8 mouse cellular contexts compared by ENCODE assay signal in genomic region chr8:83290176-83290575, GRCm38 (mm10). TPM values are rescaled to one million over a fixed set of nuclear protein-coding genes. Genes with fewer than 3 reads are reported as not detected.
DNase-seq lines count a peak whose midpoint lies in the region; ATAC-seq and TF ChIP-seq lines count a peak whose summit lies in the region.

Ucp1 (plus strand) TSS chr8:83290352.

- H3K36me3 ChIP-seq in heart, adult 2 months (ENCODE audit: control insufficient read depth, insufficient read depth, low read length): no peaks in the 10 kb centered on the region
- H3K36me3 ChIP-seq in ES-Bruce4 (ENCODE audit: control insufficient read depth, insufficient read depth, low read length, poor library complexity, severe bottlenecking): no peaks in the 10 kb centered on the region
- no peaks in the 10 kb centered on the region for H3K36me3 ChIP-seq in intestine, embryonic 14.5 days (ENCODE audit: control insufficient read depth, insufficient read depth, low read length)
- H3K36me3 ChIP-seq in neural tube, embryonic 11.5 days (ENCODE audit: control insufficient read depth, insufficient read depth, low read length): no peaks in the 10 kb centered on the region

- intact Hi-C loops in heart, adult 2 months (cut with DNase I): no loop called here
- intact Hi-C loops in heart, postnatal 14 days (cut with DNase I): no loop called here
- intact Hi-C loops in left cerebral cortex, postnatal 4 days (cut with DNase I): no loop called here

- no peaks in the 10 kb centered on the region for H3K79me2 ChIP-seq in heart, adult 2 months (replicated peaks; ENCODE audit: control insufficient read depth, insufficient read depth, low read length)

- peak within 1 kb of the TSS; percentile 49 for H3K4me2 ChIP-seq in intestine, embryonic 14.5 days (ENCODE audit: low read length)
- peak within 1 kb of the TSS; percentile 26; the same call in 1 of the 2 replicates for H3K4me2 ChIP-seq in neural tube, embryonic 11.5 days (ENCODE audit: low read depth)

- no peak for DNase-seq in heart, adult 2 months
- DNase-seq in heart, postnatal 14 days: no peak
- DNase-seq in embryo, embryonic 9.5 days (ENCODE audit: extremely low spot score): peak; percentile 4
- DNase-seq in intestine, embryonic 14.5 days (ENCODE audit: low spot score): no peak
- no peak for DNase-seq in neural tube, embryonic 11.5 days (ENCODE audit: low spot score)
- no peak for DNase-seq in left cerebral cortex, postnatal 4 days

- H3K9me3 ChIP-seq in ES-Bruce4 (replicated peaks; ENCODE audit: control insufficient read depth, insufficient read depth, low read length, poor library complexity, severe bottlenecking): no peaks in the 10 kb centered on the region
- H3K9me3 ChIP-seq in intestine, embryonic 14.5 days (ENCODE audit: control insufficient read depth, low read length): no peaks in the 10 kb centered on the region
- H3K9me3 ChIP-seq in neural tube, embryonic 11.5 days (ENCODE audit: control insufficient read depth, low read length): no peaks in the 10 kb centered on the region

- no peak for TF ChIP-seq POLR2A in heart, adult 2 months (IDR thresholded peaks at IDR 0.05; ENCODE audit: insufficient read depth, low read depth, low read length)
- no peak for TF ChIP-seq POLR2A in ES-Bruce4 (IDR thresholded peaks at IDR 0.05; ENCODE audit: insufficient read depth, low read length)

- ATAC-seq in intestine, embryonic 14.5 days (replicated peaks; ENCODE audit: low FRiP score, low TSS enrichment, low read depth): no peak
- no peak for ATAC-seq in neural tube, embryonic 11.5 days (ENCODE audit: insufficient read depth, low FRiP score, low TSS enrichment)
- ATAC-seq in CD4-positive, CD25-positive, alpha-beta regulatory T cell, adult 4 months: no peak

- no peak within 1 kb of the TSS for H3K4me3 ChIP-seq in heart, adult 2 months
- peak within 1 kb of the TSS; percentile 38 for H3K4me3 ChIP-seq in ES-Bruce4 (ENCODE audit: low read depth, low read length)
- H3K4me3 ChIP-seq in intestine, embryonic 14.5 days (ENCODE audit: low read depth, low read length): peak within 1 kb of the TSS; percentile 23
- no peak within 1 kb of the TSS for H3K4me3 ChIP-seq in neural tube, embryonic 11.5 days (ENCODE audit: low read depth, low read length)

- no peaks in the 10 kb centered on the region for H3K4me1 ChIP-seq in heart, adult 2 months (ENCODE audit: control insufficient read depth, insufficient read depth, low read length)
- H3K4me1 ChIP-seq in ES-Bruce4 (ENCODE audit: control insufficient read depth, insufficient read depth, low read length): peaks cover 2% of the 10 kb centered on the region
- H3K4me1 ChIP-seq in intestine, embryonic 14.5 days (replicated peaks; ENCODE audit: control insufficient read depth, insufficient read depth, low read length): no peaks in the 10 kb centered on the region
- peaks cover 3% of the 10 kb centered on the region; the same call in 1 of the 2 replicates for H3K4me1 ChIP-seq in neural tube, embryonic 11.5 days (ENCODE audit: control insufficient read depth, insufficient read depth, low read length)

- no peak within 1 kb of the TSS for H3K27ac ChIP-seq in heart, adult 2 months
- H3K27ac ChIP-seq in ES-Bruce4 (ENCODE audit: insufficient read depth, low read length): no peak within 1 kb of the TSS
- no peak within 1 kb of the TSS for H3K27ac ChIP-seq in intestine, embryonic 14.5 days (ENCODE audit: low read depth)
- H3K27ac ChIP-seq in neural tube, embryonic 11.5 days (ENCODE audit: low read depth, low read length): no peak within 1 kb of the TSS

- 4% methylated on average over 20 of the region's 20 CpGs for WGBS in heart, adult 2 months
- 4% methylated on average over 19 of the region's 20 CpGs for WGBS in intestine, embryonic 14.5 days
- 7% methylated on average over 20 of the region's 20 CpGs for WGBS in neural tube, embryonic 11.5 days

- H3K27me3 ChIP-seq in heart, adult 2 months (ENCODE audit: control insufficient read depth, insufficient read depth, low read length): no peaks in the 10 kb centered on the region
- H3K27me3 ChIP-seq in ES-Bruce4 (ENCODE audit: control insufficient read depth, insufficient read depth, low read length, poor library complexity, severe bottlenecking): no peaks in the 10 kb centered on the region
- peaks cover 16% of the 10 kb centered on the region for H3K27me3 ChIP-seq in intestine, embryonic 14.5 days (replicated peaks; ENCODE audit: control insufficient read depth, insufficient read depth, low read length)
- peaks cover 8% of the 10 kb centered on the region; the same call in 1 of the 2 replicates for H3K27me3 ChIP-seq in neural tube, embryonic 11.5 days (ENCODE audit: control insufficient read depth, insufficient read depth, low read length)

- no peak within 1 kb of the TSS for H3K9ac ChIP-seq in heart, adult 2 months (ENCODE audit: low read depth, low read length)
- peak within 1 kb of the TSS; percentile 28 for H3K9ac ChIP-seq in ES-Bruce4 (ENCODE audit: low read depth, poor library complexity, severe bottlenecking)
- H3K9ac ChIP-seq in intestine, embryonic 14.5 days (ENCODE audit: low read length): no peak within 1 kb of the TSS
- H3K9ac ChIP-seq in neural tube, embryonic 11.5 days (ENCODE audit: low read length): no peak within 1 kb of the TSS

- no peak for TF ChIP-seq CTCF in heart, adult 2 months (IDR thresholded peaks at IDR 0.05)
- peak; percentile 40 for TF ChIP-seq CTCF in ES-Bruce4 (IDR thresholded peaks at IDR 0.05; ENCODE audit: low read depth, low read length)

- TF ChIP-seq EP300 in heart, adult 2 months (IDR thresholded peaks at IDR 0.05; ENCODE audit: insufficient read depth, low read depth, low read length): no peak
- TF ChIP-seq EP300 in ES-Bruce4 (IDR thresholded peaks at IDR 0.05; ENCODE audit: insufficient read depth, low read depth, low read length): no peak

RNA-seq across cellular contexts. Expression of gene Ucp1, which starts in this region (rescaled TPM):
- total RNA-seq in heart, adult 2 months (2021): 10 to 100 TPM; 11.1 to 18.1 TPM
- 145 and 236 TPM in 2 replicates for polyA plus RNA-seq in heart, adult 2 months (2012; rRNA removed)
- 10 to 100 TPM in 1 of 2 experiments, under 1 TPM in 1; 0.78 to 77.9 TPM for total RNA-seq in heart, postnatal 14 days (2021)
- not detected in 2 replicates for polyA plus RNA-seq in ES-Bruce4 (2011; ENCODE audit: insufficient read depth, insufficient read length, low read depth, missing spikeins)
- polyA plus RNA-seq in intestine, embryonic 14.5 days (2014; fragmentation: Nextera tagmentation; extraction: Ambion mirVana): 0.11 TPM in 2 replicates
- polyA plus RNA-seq in neural tube, embryonic 11.5 days (2014; fragmentation: Nextera tagmentation; extraction: Ambion mirVana): 0.19 TPM in 1 of 2 replicates, not detected in the other
- not detected for total RNA-seq in left cerebral cortex, postnatal 4 days (2021)
- polyA plus RNA-seq in CD4-positive, CD25-positive, alpha-beta regulatory T cell, adult 4 months (2017; shearing (Covaris generic)): not detected

Comparison
In these comparisons a context has a peak if more than half of its experiments do, and no peak if none do; other contexts are left out.
1. RNA of gene Ucp1 (polyA plus RNA-seq): 145 to 236 TPM in heart, adult 2 months; 0.19 TPM in neural tube, embryonic 11.5 days, not detected in ES-Bruce4, 0.11 TPM in intestine, embryonic 14.5 days and not detected in CD4-positive, CD25-positive, alpha-beta regulatory T cell, adult 4 months; every median in the first group is over 100 times any median in the second.
2. H3K4me3 ChIP-seq: peak in ES-Bruce4 (single experiment) and intestine, embryonic 14.5 days (single experiment); none in heart, adult 2 months (single experiment) and neural tube, embryonic 11.5 days (single experiment).